In the genomic region with DNA sequence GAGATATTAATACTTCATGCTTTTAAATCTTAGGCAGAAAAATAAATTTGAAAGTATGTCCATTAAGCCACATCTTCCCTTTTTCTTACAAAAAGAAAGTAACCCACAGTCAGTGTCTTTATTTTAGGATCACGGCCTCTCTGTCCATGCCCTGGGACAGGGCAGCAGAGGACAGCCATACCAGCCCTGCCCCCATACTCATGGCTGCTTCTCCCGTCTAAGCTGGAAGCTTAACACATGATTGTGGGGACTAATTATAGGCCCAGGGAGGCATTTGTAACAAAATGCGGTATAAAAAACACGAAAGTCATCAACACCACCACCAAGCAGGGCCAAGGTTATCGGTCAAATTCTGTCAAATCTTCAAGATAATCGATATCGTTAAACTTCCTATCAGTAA, we compare ENCODE assay signal across 22 mouse cellular contexts. TPM values are rescaled to one million over a fixed set of nuclear protein-coding genes. Genes with fewer than 3 reads are reported as not detected.
DNase-seq lines count a peak whose midpoint lies in the region; ATAC-seq and TF ChIP-seq lines count a peak whose summit lies in the region.
"Had no signal": no experiment of that assay in that cellular context is flagged by ENCODE, and none has a peak within 500 bp of the region (broad histone marks: within the 10 kb centered on the region; RNA-seq: fewer than 3 reads in every experiment).

No protein-coding gene starts in this region.

- H3K4me1 ChIP-seq in heart, embryonic 15.5 days (replicated peaks), result peaks cover 9% of the 10 kb centered on the region

- 73% methylated on average over 7 of the region's 7 CpGs for WGBS in heart, embryonic 15.5 days

- no peak overlapping the region for H3K4me3 ChIP-seq in gastrocnemius, adult 2 months
- no peak overlapping the region for H3K4me3 ChIP-seq in heart, embryonic 15.5 days
- H3K4me3 ChIP-seq: embryonic facial prominence, embryonic 13.5 days; forebrain, embryonic 12.5 days; hindbrain, embryonic 10.5 days; intestine, embryonic 15.5 days had no signal

- H3K27me3 ChIP-seq in heart, embryonic 15.5 days, result no peaks in the 10 kb centered on the region
- H3K27me3 ChIP-seq: embryonic facial prominence, embryonic 13.5 days; forebrain, embryonic 12.5 days; intestine, embryonic 15.5 days had no signal

- ATAC-seq in heart, embryonic 15.5 days (replicated peaks; ENCODE audit: insufficient number of reproducible peaks, insufficient read depth, low FRiP score, low read depth), result no peak
- ATAC-seq: CD4-positive, CD25-positive, alpha-beta regulatory T cell, adult 4 months; forebrain, embryonic 16.5 days; intestine, embryonic 15.5 days had no signal

- peak; percentile 32 for DNase-seq in gastrocnemius, adult 2 months
- no peak for DNase-seq in gastrocnemius, postnatal 4 days (ENCODE audit: low spot score in 2 of 2)
- peak; percentile 37 for DNase-seq in heart, adult 8-10 months (ENCODE audit: low spot score)
- DNase-seq in heart, postnatal 25 days (ENCODE audit: low spot score), result no peak
- DNase-seq in heart, postnatal 14 days, result peak; percentile 14 to 49
- DNase-seq in ovary, postnatal 10 days (ENCODE audit: low spot score), result no peak
- no peak for DNase-seq in cerebellum, postnatal 36 days
- DNase-seq: adrenal gland, adult 8-10 months; B cell, adult 2 months; cerebellum, adult 11 months; cerebellum, adult 8-10 months; cerebellum, postnatal 14 days; gastrocnemius, postnatal 14 days; kidney, adult 2 months had no signal

- H3K4me2 ChIP-seq in heart, embryonic 15.5 days, result no peak overlapping the region
- H3K4me2 ChIP-seq: embryonic facial prominence, embryonic 13.5 days; forebrain, embryonic 12.5 days; hindbrain, embryonic 14.5 days; intestine, embryonic 15.5 days had no signal

- peak overlapping the region; percentile 48; the same call in 1 of the 2 replicates for H3K27ac ChIP-seq in gastrocnemius, adult 2 months
- H3K27ac ChIP-seq in heart, embryonic 15.5 days, result peak overlapping the region; percentile 37; the same call in 1 of the 2 replicates
- H3K27ac ChIP-seq: embryonic facial prominence, embryonic 13.5 days; forebrain, embryonic 12.5 days; hindbrain, embryonic 10.5 days; hindbrain, embryonic 14.5 days; intestine, embryonic 15.5 days had no signal

- no peak overlapping the region for H3K9ac ChIP-seq in heart, embryonic 15.5 days
- H3K9ac ChIP-seq: embryonic facial prominence, embryonic 13.5 days; forebrain, embryonic 12.5 days; hindbrain, embryonic 14.5 days; intestine, embryonic 15.5 days had no signal

- H3K9me3 ChIP-seq in heart, embryonic 15.5 days (replicated peaks), result no peaks in the 10 kb centered on the region
- H3K9me3 ChIP-seq: embryonic facial prominence, embryonic 13.5 days; forebrain, embryonic 12.5 days; hindbrain, embryonic 10.5 days; intestine, embryonic 15.5 days had no signal

- H3K36me3 ChIP-seq in heart, embryonic 15.5 days, result peaks cover 72% of the 10 kb centered on the region

- TF ChIP-seq CTCF in gastrocnemius, adult 2 months (IDR thresholded peaks at IDR 0.05), result no peak

- intact Hi-C loops in gastrocnemius, adult 2 months (cut with DNase I), result no loop called here
- intact Hi-C loops in heart, postnatal 25 days (cut with DNase I), result no loop called here
- intact Hi-C loops in heart, postnatal 14 days (cut with DNase I), result no loop called here

RNA-seq across cellular contexts. Expression of a gene that starts 13.1 kb away (rescaled TPM):
- 100 to 1,000 TPM; 342 to 564 TPM for total RNA-seq in gastrocnemius, adult 2 months (2021)
- 100 to 1,000 TPM; 230 to 251 TPM for total RNA-seq in gastrocnemius, postnatal 4 days (2021)
- total RNA-seq in heart, adult 8-10 months (2022), result 100 to 1,000 TPM; 775 to 831 (median 786) TPM
- 100 to 1,000 TPM; 828 to 869 TPM for total RNA-seq in heart, postnatal 25 days (2021)
- polyA plus RNA-seq in heart, embryonic 15.5 days (2015; fragmentation: Nextera tagmentation; extraction: Ambion mirVana), result 355 and 390 TPM in 2 replicates
- total RNA-seq in heart, postnatal 14 days (2021), result 100 to 1,000 TPM; 785 to 791 TPM

RNA-seq across cellular contexts. Expression of a gene that starts 21.9 kb away (rescaled TPM):
- total RNA-seq in gastrocnemius, adult 2 months (2021), result 1 to 10 TPM; 6.7 to 6.8 TPM
- 1 to 10 TPM; 9.5 to 10.0 TPM for total RNA-seq in gastrocnemius, postnatal 4 days (2021)
- 10 to 100 TPM; 11.2 to 13.5 (median 12.4) TPM for total RNA-seq in heart, adult 8-10 months (2022)
- total RNA-seq in heart, postnatal 25 days (2021), result 10 to 100 TPM; 11.5 to 13.0 TPM
- 10.1 and 13.7 TPM in 2 replicates for polyA plus RNA-seq in heart, embryonic 15.5 days (2015; fragmentation: Nextera tagmentation; extraction: Ambion mirVana)
- 10 to 100 TPM in 1 of 2 experiments, 1 to 10 TPM in 1; 9.9 to 12.0 TPM for total RNA-seq in heart, postnatal 14 days (2021)

RNA-seq across cellular contexts. Expression of a gene that starts 50.1 kb away (rescaled TPM):
- total RNA-seq in gastrocnemius, adult 2 months (2021), result 10 to 100 TPM; 77.5 to 78.4 TPM
- total RNA-seq in gastrocnemius, postnatal 4 days (2021), result 100 to 1,000 TPM; 110 to 115 TPM
- total RNA-seq in heart, adult 8-10 months (2022), result 100 to 1,000 TPM in 1 of 4 experiments, 10 to 100 TPM in 3; 63.8 to 106 (median 80.1) TPM
- total RNA-seq in heart, postnatal 25 days (2021), result 10 to 100 TPM; 84.4 to 96.1 TPM
- polyA plus RNA-seq in heart, embryonic 15.5 days (2015; fragmentation: Nextera tagmentation; extraction: Ambion mirVana), result 216 and 275 TPM in 2 replicates
- total RNA-seq in heart, postnatal 14 days (2021), result 10 to 100 TPM; 81.7 to 82.4 TPM

Comparison
In these comparisons a context has a peak if more than half of its experiments do, and no peak if none do; other contexts are left out.
1. DNase-seq: peak in gastrocnemius, adult 2 months (single experiment), heart, adult 8-10 months (single experiment) and heart, postnatal 14 days (2 of 2); none in gastrocnemius, postnatal 4 days (0 of 2), heart, postnatal 25 days (single experiment), ovary, postnatal 10 days (single experiment) and cerebellum, postnatal 36 days (0 of 2).